In the genomic region with DNA sequence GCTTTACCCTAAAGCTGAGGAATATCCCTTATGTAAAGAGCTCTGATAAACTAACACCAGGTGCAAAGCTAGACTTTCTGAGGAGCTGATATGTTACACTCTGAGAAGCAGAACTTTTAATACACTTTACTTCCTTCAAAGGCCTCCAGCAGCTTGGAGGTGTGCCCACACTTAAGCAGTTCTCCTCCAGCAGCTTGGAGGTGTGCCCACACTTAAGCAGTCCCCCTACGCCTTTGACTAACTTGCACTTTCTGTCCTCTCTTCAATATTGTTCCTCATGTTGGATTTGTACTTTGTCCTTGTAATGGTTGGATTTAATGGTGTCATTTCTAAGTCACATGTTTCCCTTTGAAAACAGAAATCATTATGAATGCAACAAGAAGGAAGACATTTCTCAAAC, we compare ENCODE assay signal across 27 mouse cellular contexts. TPM values are rescaled to one million over a fixed set of nuclear protein-coding genes. Genes with fewer than 3 reads are reported as not detected.
DNase-seq lines count a peak whose midpoint lies in the region; ATAC-seq lines count a peak whose summit lies in the region.
"Had no signal": no experiment of that assay in that cellular context is flagged by ENCODE, and none has a peak within 500 bp of the region (broad histone marks: within the 10 kb centered on the region; RNA-seq: fewer than 3 reads in every experiment).

No protein-coding gene starts in this region.

- no peak overlapping the region for H3K4me3 ChIP-seq in forebrain, embryonic 12.5 days (replicated peaks)
- H3K4me3 ChIP-seq: heart, embryonic 10.5 days; hindbrain, embryonic 12.5 days; left cerebral cortex, adult 2 months; liver, embryonic 12.5 days; neural tube, embryonic 13.5 days; stomach, embryonic 15.5 days had no signal

- no peaks in the 10 kb centered on the region for H3K9me3 ChIP-seq in forebrain, embryonic 12.5 days
- H3K9me3 ChIP-seq: heart, embryonic 10.5 days; hindbrain, embryonic 12.5 days; liver, embryonic 12.5 days; neural tube, embryonic 13.5 days; stomach, embryonic 15.5 days had no signal

- no peak overlapping the region for H3K27ac ChIP-seq in forebrain, embryonic 12.5 days
- H3K27ac ChIP-seq: heart, embryonic 10.5 days; hindbrain, embryonic 12.5 days; left cerebral cortex, adult 2 months; liver, embryonic 12.5 days; neural tube, embryonic 13.5 days; stomach, embryonic 15.5 days had no signal

- no peaks in the 10 kb centered on the region for H3K4me1 ChIP-seq in forebrain, embryonic 12.5 days
- H3K4me1 ChIP-seq: heart, embryonic 10.5 days; hindbrain, embryonic 12.5 days; neural tube, embryonic 13.5 days; stomach, embryonic 15.5 days had no signal

- peak; percentile 35; the same call in 1 of the 2 replicates for ATAC-seq in megakaryocyte, adult 5-6 weeks (ENCODE audit: poor library complexity, severe bottlenecking)
- ATAC-seq in forebrain, embryonic 12.5 days (ENCODE audit: low FRiP score), result no peak
- ATAC-seq: forebrain, embryonic 16.5 days; liver, embryonic 12.5 days had no signal

- H3K27me3 ChIP-seq in forebrain, embryonic 12.5 days, result no peaks in the 10 kb centered on the region
- H3K27me3 ChIP-seq: hindbrain, embryonic 12.5 days; liver, embryonic 12.5 days; neural tube, embryonic 13.5 days; stomach, embryonic 15.5 days had no signal

- H3K36me3 ChIP-seq in forebrain, embryonic 12.5 days (replicated peaks), result no peaks in the 10 kb centered on the region
- H3K36me3 ChIP-seq: heart, embryonic 10.5 days; hindbrain, embryonic 12.5 days; liver, embryonic 12.5 days; neural tube, embryonic 13.5 days; stomach, embryonic 15.5 days had no signal

- peak; percentile 43 to 62 for DNase-seq in kidney, adult 8-10 months
- DNase-seq in kidney, postnatal 4 days, result no peak
- peak; percentile 91 for DNase-seq in MEL-GATA-1-ER (ENCODE audit: extremely low read depth, low read depth)
- DNase-seq in fat pad, adult 2 months (ENCODE audit: extremely low read depth, low read depth, low spot score), result peak; percentile 40
- DNase-seq in spleen, postnatal 10 days (ENCODE audit: low spot score in 2 of 2), result no peak
- DNase-seq in retina, embryonic 14.5 days (ENCODE audit: low spot score), result no peak
- DNase-seq: adrenal gland, postnatal 14 days; cerebellum, adult 11 months; cerebellum, postnatal 25 days; lung, embryonic 14.5 days; midbrain, embryonic 14.5 days; spleen, adult 18-20 months; thymus, adult 2 months had no signal

- WGBS in forebrain, embryonic 12.5 days, result 89% methylated on average over 1 of the region's 1 CpGs

- H3K9ac ChIP-seq in forebrain, embryonic 12.5 days, result no peak overlapping the region
- H3K9ac ChIP-seq: hindbrain, embryonic 12.5 days; liver, embryonic 12.5 days; lung, embryonic 14.5 days; neural tube, embryonic 13.5 days; stomach, embryonic 15.5 days had no signal

- H3K4me2 ChIP-seq in forebrain, embryonic 12.5 days, result no peak overlapping the region
- H3K4me2 ChIP-seq: hindbrain, embryonic 12.5 days; liver, embryonic 12.5 days; lung, embryonic 14.5 days; neural tube, embryonic 13.5 days; stomach, embryonic 15.5 days had no signal

RNA-seq across cellular contexts. Expression of gene Adgrg7, which starts 1.9 kb away (rescaled TPM):
- total RNA-seq in megakaryocyte, adult 5-6 weeks (2015), result 0.66 and 2.0 TPM in 2 replicates
- 2.0 and 3.8 TPM in 2 replicates for total RNA-seq in megakaryocyte, adult 5-6 weeks (2017)
- polyA plus RNA-seq in forebrain, embryonic 12.5 days (2016; fragmentation: Nextera tagmentation; extraction: Ambion mirVana), result not detected in 2 replicates
- total RNA-seq: adrenal gland, postnatal 14 days; gastrocnemius, adult 18-20 months; gastrocnemius, postnatal 4 days; left cerebral cortex, adult 2 months had no signal
- polyA plus RNA-seq: C2C12; forebrain, embryonic 16.5 days; heart, embryonic 10.5 days; heart, postnatal 0 days; hindbrain, embryonic 12.5 days; limb, embryonic 11.5 days; liver, embryonic 12.5 days; lung, embryonic 14.5 days; midbrain, embryonic 14.5 days; neural tube, embryonic 13.5 days had no signal

Comparison
In these comparisons a context has a peak if more than half of its experiments do, and no peak if none do; other contexts are left out.
1. DNase-seq: peak in kidney, adult 8-10 months (2 of 2), MEL-GATA-1-ER (single experiment) and fat pad, adult 2 months (single experiment); none in kidney, postnatal 4 days (0 of 2), spleen, postnatal 10 days (0 of 2) and retina, embryonic 14.5 days (single experiment).